Mouse (Mus musculus) E14TG2a.4 (cell line): ENCODE data around the gene Gm20696.

Source experiments
- CTCF ChIP-seq: conservative IDR thresholded peaks from 2 replicates; pipeline ENCODE4 v1.5.1; 2014; ENCODE audit warnings: low read length
- NANOG ChIP-seq: IDR thresholded peaks from 2 replicates; pipeline ENCODE4 v1.6.1; 2014; ENCODE audit warnings: borderline replicate concordance, low read length, mixed read lengths

GRCm38 (mm10) chr6:99624542-99624941, 42.1 kb downstream of the Gm20696 start:
- TF ChIP-seq CTCF = no peak
- TF ChIP-seq NANOG = no peak
